Mouse (Mus musculus): ENCODE measurements at regions not wholly inside any gene's neighbourhood (a gene's known extent, or its start where the extent isn't known, plus 50 kb on each side); places are given as distances from the start of the nearest gene placed in this dataset.

DNA sequence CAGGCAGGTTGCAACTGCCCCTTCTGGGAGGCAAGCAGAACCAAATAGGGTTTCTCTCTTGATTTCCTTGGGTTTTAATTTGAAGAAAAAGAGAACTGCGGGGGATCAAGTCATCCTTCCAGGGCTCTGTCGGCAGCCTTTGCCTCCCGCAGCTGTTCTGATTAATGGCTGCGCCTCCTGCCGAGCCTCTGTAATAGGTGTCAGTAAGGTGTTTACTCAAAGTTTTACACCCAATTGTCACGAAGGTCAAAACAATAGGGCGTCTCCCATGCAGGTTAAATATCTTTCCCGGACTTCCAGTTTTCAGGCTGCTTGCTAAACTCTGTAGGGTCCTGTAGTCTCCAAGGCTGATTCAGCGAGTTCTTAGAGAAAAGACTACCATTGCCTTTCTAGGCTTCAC, 326.0 kb downstream of the Tmem182 start:
- WGBS = 4% methylated on average over 9 of the region's 9 CpGs
- Histone ChIP-seq H3K4me1 (replicated peaks) (peaks cover 22% of the 10 kb centered on the region; the same call in 1 of the 2 replicates), H3K27ac (no peak overlapping the region), H3K36me3 (no peaks in the 10 kb centered on the region), H3K27me3 (ENCODE audit: insufficient read depth, poor library complexity, severe bottlenecking) (peaks cover 10% of the 10 kb centered on the region; the same call in 1 of the 2 replicates), H3K4me3 (no peak overlapping the region), H3K9me3 (no peaks in the 10 kb centered on the region)
- DNase-seq (ENCODE audit: low spot score) = no peak

DNA sequence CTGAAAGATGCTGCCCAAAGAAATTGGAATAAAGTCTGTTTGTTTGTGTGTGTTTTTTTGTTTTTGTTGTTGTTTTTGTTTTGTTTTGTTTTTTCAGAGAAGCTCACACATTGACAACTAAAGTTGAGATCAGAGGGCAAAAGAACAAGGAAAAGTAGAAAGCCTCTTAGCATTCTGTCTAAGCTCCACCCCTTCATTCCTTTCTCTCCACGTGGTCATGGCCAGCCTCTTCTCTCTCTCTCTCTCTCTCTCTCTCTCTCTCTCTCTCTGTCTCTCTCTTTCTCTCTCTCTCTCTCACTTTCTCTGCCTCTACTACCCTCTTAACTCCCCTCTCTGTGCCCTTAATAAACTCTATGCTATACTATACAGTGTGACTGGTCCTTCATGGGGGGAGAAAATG, 327.7 kb downstream of the Tmem182 start:
- H3K9me3 ChIP-seq = no peaks in the 10 kb centered on the region
- H3K4me3 ChIP-seq = no peak overlapping the region
- H3K36me3 ChIP-seq = no peaks in the 10 kb centered on the region
- peaks cover 20% of the 10 kb centered on the region; the same call in 1 of the 2 replicates for H3K4me1 ChIP-seq (replicated peaks)
- H3K27ac ChIP-seq = no peak overlapping the region
- H3K27me3 ChIP-seq (ENCODE audit: insufficient read depth, poor library complexity, severe bottlenecking) = peaks cover 10% of the 10 kb centered on the region; the same call in 1 of the 2 replicates
- no peak for DNase-seq (ENCODE audit: low spot score)
- WGBS = 30% methylated on average over 1 of the region's 1 CpGs

GRCm38 (mm10) chr1:41133946-41134345, 328.5 kb downstream of the Tmem182 start:
- Histone ChIP-seq H3K27ac (no peak overlapping the region), H3K4me3 (no peak overlapping the region), H3K27me3 (ENCODE audit: insufficient read depth, poor library complexity, severe bottlenecking) (peaks cover 10% of the 10 kb centered on the region; the same call in 1 of the 2 replicates), H3K9me3 (no peaks in the 10 kb centered on the region), H3K36me3 (no peaks in the 10 kb centered on the region), H3K4me1 (replicated peaks) (peaks cover 13% of the 10 kb centered on the region; the same call in 1 of the 2 replicates)
- 74% methylated on average over 8 of the region's 8 CpGs for WGBS
- no peak for DNase-seq (ENCODE audit: low spot score)

DNA sequence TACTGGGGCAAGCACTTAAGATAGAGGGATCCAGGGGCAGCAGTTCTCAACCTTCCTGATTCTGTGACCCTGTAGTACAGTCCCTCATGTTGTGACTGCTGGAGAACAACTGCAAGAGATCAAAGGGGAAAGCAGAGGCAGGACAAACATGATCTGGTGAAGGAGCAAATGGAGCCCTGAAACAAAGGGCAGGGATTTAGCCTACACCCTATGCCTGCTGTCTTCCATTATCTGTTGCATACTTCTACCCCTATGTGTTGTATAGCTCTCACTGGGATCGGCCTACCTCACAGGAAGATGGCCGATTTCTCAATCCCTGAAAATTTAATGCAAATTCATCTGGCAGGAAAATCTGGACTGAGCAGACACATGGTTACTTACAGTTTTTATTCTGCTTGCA, 334.3 kb downstream of the Tmem182 start:
- Histone ChIP-seq H3K9me3 (no peaks in the 10 kb centered on the region), H3K36me3 (no peaks in the 10 kb centered on the region), H3K27ac (peak overlapping the region; percentile 81), H3K27me3 (ENCODE audit: insufficient read depth, poor library complexity, severe bottlenecking) (no peaks in the 10 kb centered on the region), H3K4me3 (no peak overlapping the region), H3K4me1 (replicated peaks) (peaks cover 23% of the 10 kb centered on the region)
- DNase-seq (ENCODE audit: low spot score) = no peak
- 78% methylated on average over 2 of the region's 2 CpGs for WGBS

GRCm38 (mm10) chr1:41140542-41140941, 335.1 kb downstream of the Tmem182 start:
- Histone ChIP-seq H3K36me3 (no peaks in the 10 kb centered on the region), H3K27me3 (ENCODE audit: insufficient read depth, poor library complexity, severe bottlenecking) (no peaks in the 10 kb centered on the region), H3K27ac (peak overlapping the region; percentile 74), H3K4me3 (no peak overlapping the region), H3K9me3 (no peaks in the 10 kb centered on the region), H3K4me1 (replicated peaks) (peaks cover 23% of the 10 kb centered on the region)
- WGBS = 20% methylated on average over 1 of the region's 1 CpGs
- no peak for DNase-seq (ENCODE audit: low spot score)

DNA sequence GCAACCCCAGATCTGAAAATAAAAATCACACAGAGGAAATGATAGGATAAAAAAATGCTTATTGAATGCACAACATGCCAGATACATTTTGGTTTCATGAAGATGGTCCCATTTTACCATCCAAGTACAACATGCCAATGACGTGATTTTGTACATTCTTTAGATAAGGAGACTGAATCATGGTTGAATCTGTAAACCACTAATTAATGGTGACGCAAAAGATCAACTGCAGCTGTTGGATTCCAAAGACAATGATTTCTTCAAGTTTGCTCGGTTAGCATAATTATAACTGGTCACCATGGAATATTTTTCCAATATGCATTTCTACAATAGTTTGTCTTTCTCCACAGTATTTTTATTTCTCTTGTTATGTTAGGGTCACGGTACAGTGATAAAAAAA, 336.6 kb downstream of the Tmem182 start:
- no peaks in the 10 kb centered on the region for H3K9me3 ChIP-seq
- H3K4me3 ChIP-seq = no peak overlapping the region
- H3K27me3 ChIP-seq (ENCODE audit: insufficient read depth, poor library complexity, severe bottlenecking) = no peaks in the 10 kb centered on the region
- H3K27ac ChIP-seq = no peak overlapping the region
- 90% methylated on average over 4 of the region's 4 CpGs for WGBS
- H3K4me1 ChIP-seq (replicated peaks) = peaks cover 23% of the 10 kb centered on the region
- DNase-seq (ENCODE audit: low spot score) = no peak
- no peaks in the 10 kb centered on the region for H3K36me3 ChIP-seq

DNA sequence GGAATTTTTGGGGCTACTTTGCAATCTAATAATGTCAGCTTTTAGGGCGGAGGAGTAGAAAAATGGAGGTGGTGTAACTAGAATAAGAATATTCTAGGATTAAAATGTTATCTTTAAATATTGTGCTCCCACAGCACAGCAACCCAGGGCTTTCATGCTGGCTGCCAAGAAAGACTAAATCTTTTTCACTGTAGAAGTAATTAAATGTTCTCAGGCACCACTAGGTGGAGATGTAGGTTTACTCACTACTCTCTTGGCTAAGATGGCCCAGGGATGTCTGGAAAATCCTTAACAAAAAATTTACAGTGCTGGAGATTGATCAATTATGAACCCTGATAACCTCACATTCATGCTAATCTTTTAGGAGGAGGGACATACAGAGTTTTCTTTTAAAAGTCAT, 347.1 kb downstream of the Tmem182 start:
- 66% methylated on average over 1 of the region's 1 CpGs for WGBS
- Histone ChIP-seq H3K9me3 (no peaks in the 10 kb centered on the region), H3K27ac (peak overlapping the region; percentile 45; the same call in 1 of the 2 replicates), H3K4me1 (replicated peaks) (peaks cover 31% of the 10 kb centered on the region), H3K4me3 (no peak overlapping the region), H3K27me3 (ENCODE audit: insufficient read depth, poor library complexity, severe bottlenecking) (no peaks in the 10 kb centered on the region), H3K36me3 (no peaks in the 10 kb centered on the region)
- DNase-seq (ENCODE audit: low spot score) = no peak

- Histone ChIP-seq H3K4me1 (replicated peaks) (peaks cover 40% of the 10 kb centered on the region), H3K27ac (peak overlapping the region; percentile 45; the same call in 1 of the 2 replicates), H3K4me3 (no peak overlapping the region), H3K27me3 (ENCODE audit: insufficient read depth, poor library complexity, severe bottlenecking) (no peaks in the 10 kb centered on the region), H3K36me3 (no peaks in the 10 kb centered on the region), H3K9me3 (no peaks in the 10 kb centered on the region)
- DNase-seq (ENCODE audit: low spot score) = no peak
- WGBS = 73% methylated on average over 14 of the region's 14 CpGs
Observed at GRCm38 (mm10) chr1:41153174-41153999, 348.0 kb downstream of the Tmem182 start.

DNA sequence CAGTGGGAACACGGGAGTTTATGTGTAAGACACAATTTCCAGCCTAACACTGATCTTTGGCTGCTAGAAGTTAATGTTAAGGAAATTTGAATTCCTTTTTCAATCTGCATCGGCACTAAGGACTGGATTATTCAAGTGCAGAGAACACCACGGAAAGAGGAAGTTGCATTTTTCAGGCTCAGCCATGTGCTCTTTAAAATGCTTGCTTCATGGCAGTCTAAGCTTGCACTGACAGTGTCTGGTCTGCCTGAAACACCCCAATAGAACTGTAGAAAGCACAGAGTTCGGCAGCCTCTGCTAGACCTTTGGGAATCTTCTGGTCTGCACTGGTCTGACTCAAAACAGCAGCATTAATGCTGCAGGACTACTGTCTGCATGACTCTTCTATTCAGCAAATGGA, 348.8 kb downstream of the Tmem182 start:
- peak overlapping the region; percentile 35; the same call in 1 of the 2 replicates for H3K27ac ChIP-seq
- no peaks in the 10 kb centered on the region for H3K27me3 ChIP-seq (ENCODE audit: insufficient read depth, poor library complexity, severe bottlenecking)
- 75% methylated on average over 4 of the region's 4 CpGs for WGBS
- H3K36me3 ChIP-seq = no peaks in the 10 kb centered on the region
- H3K4me3 ChIP-seq = no peak overlapping the region
- peaks cover 44% of the 10 kb centered on the region for H3K4me1 ChIP-seq (replicated peaks)
- no peaks in the 10 kb centered on the region for H3K9me3 ChIP-seq
- DNase-seq (ENCODE audit: low spot score) = no peak

GRCm38 (mm10) chr1:41156946-41157345, 351.5 kb downstream of the Tmem182 start:
- H3K9me3 ChIP-seq = no peaks in the 10 kb centered on the region
- H3K27me3 ChIP-seq (ENCODE audit: insufficient read depth, poor library complexity, severe bottlenecking) = no peaks in the 10 kb centered on the region
- H3K27ac ChIP-seq = peak overlapping the region; percentile 72
- WGBS = 58% methylated on average over 10 of the region's 10 CpGs
- no peak overlapping the region for H3K4me3 ChIP-seq
- peaks cover 44% of the 10 kb centered on the region for H3K4me1 ChIP-seq (replicated peaks)
- H3K36me3 ChIP-seq = no peaks in the 10 kb centered on the region
- no peak for DNase-seq (ENCODE audit: low spot score)

- no peaks in the 10 kb centered on the region for H3K27me3 ChIP-seq (ENCODE audit: insufficient read depth, poor library complexity, severe bottlenecking)
- peaks cover 43% of the 10 kb centered on the region for H3K4me1 ChIP-seq (replicated peaks)
- DNase-seq (ENCODE audit: low spot score) = peak; percentile 66
- H3K9me3 ChIP-seq = no peaks in the 10 kb centered on the region
- H3K27ac ChIP-seq = peak overlapping the region; percentile 72
- peak overlapping the region; percentile 29; the same call in 1 of the 2 replicates for H3K4me3 ChIP-seq
- H3K36me3 ChIP-seq = no peaks in the 10 kb centered on the region
- WGBS = 38% methylated on average over 21 of the region's 21 CpGs
Observed at GRCm38 (mm10) chr1:41157651-41158513, 352.5 kb downstream of the Tmem182 start.

DNA sequence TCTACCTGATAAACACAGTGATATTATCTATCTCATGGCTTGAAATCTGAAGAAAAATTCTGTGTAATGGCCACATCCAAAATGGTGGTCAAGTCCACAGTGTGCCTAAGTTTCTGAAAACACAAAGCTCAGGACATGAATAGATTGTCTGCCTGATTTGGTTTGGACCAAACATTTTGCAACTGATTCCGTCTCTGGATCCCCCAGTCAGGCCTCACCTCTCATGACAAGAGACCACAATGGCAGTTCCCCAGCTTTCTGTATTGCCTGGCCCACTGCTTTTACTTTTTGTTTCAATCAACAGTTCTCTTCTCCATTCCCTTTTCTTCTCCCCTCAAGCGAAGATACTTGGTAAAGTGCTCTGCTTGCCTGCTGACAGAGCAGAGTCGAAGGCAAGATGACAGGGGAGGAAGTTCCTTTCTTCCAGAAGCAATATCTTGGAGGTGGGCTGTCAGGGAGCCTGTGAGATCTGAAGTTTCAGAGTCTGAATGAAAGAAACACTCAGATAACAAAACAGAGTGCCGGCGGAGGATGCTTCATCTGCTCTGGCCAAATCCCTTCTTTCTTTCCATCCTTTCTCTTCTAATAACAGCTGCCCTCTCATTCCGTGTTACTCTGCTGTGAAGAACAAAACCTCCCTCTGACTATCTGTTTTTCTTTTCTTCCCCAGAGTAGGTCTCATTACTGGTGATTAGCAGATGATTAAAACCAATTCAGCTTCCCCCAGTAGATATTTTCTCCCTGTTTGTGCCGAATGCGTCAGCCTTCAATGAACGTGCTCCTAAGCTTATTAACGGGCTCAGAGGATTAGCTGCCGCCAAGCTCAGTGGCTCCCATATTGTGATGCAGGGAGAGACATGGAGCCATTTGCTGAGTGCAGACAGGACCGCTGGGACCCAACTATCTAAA, 360.7 kb downstream of the Tmem182 start:
- Histone ChIP-seq H3K4me1 (replicated peaks) (peaks cover 5% of the 10 kb centered on the region; the same call in 1 of the 2 replicates), H3K27ac (peak overlapping the region; percentile 29; the same call in 1 of the 2 replicates), H3K36me3 (no peaks in the 10 kb centered on the region), H3K27me3 (ENCODE audit: insufficient read depth, poor library complexity, severe bottlenecking) (no peaks in the 10 kb centered on the region), H3K4me3 (no peak overlapping the region), H3K9me3 (no peaks in the 10 kb centered on the region)
- DNase-seq (ENCODE audit: low spot score) = no peak
- WGBS = 36% methylated on average over 12 of the region's 12 CpGs

All from hindbrain, embryonic 10.5 days (tissue).